Mouse (Mus musculus): Measurements from ENCODE around the gene Meis2. TPM values are rescaled to one million over a fixed set of nuclear protein-coding genes. Genes with fewer than 3 reads are reported as not detected.

The Meis2 gene
- polyA plus RNA-seq, 1 experiment from 2014 or later = 1.6 TPM

- Histone ChIP-seq H3K27me3 (ENCODE audit: control insufficient read depth, insufficient read depth, low read depth, low read length) (no peaks in the 10 kb centered on the region), H3K9me3 (replicated peaks; ENCODE audit: control insufficient read depth, low read length) (no peaks in the 10 kb centered on the region)
Measured at GRCm38 (mm10) chr2:115980490-115980889, 85.1 kb downstream of the Meis2 start.

GRCm38 (mm10) chr2:115979683-115980476, 85.8 kb downstream of the Meis2 start:
- 62% methylated on average over 14 of the region's 14 CpGs for WGBS (ENCODE audit: insufficient replicate concordance)

More at GRCm38 (mm10) chr2:115980490-115980889, 85.1 kb downstream of the Meis2 start:
- no peaks in the 10 kb centered on the region for H3K36me3 ChIP-seq (ENCODE audit: control insufficient read depth, insufficient read depth)
- H3K4me2 ChIP-seq (ENCODE audit: low read depth, low read length) = no peak overlapping the region
- no peak overlapping the region for H3K27ac ChIP-seq (ENCODE audit: low read length)
- H3K4me3 ChIP-seq (ENCODE audit: low read depth, low read length) = no peak overlapping the region
- H3K4me1 ChIP-seq (ENCODE audit: control insufficient read depth, low read depth, low read length) = no peaks in the 10 kb centered on the region
- no peak for ATAC-seq (ENCODE audit: low read depth)
- no peak overlapping the region for H3K9ac ChIP-seq (ENCODE audit: low read depth, low read length)

DNA sequence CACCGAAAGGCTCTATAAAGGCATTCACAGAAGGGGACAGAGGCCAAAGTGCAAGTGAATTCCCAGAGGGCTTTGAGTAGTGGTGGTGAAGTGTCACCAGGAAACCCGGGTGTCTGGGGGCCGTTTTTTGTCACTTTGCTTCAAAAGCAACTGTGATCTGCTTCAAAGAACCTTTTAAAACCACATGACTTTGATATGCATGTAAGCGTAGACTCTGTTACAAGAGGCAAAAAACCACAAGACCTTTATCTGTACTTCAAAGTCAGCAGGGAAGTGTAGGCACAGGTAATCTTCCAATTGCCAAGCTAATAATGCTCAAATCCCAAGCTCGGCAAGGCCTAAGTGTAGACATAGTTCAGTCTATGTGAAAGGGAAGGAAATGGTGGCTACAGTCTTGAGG, 87.0 kb downstream of the Meis2 start:
- no peak overlapping the region for H3K27ac ChIP-seq (ENCODE audit: low read length)
- no peak overlapping the region for H3K4me2 ChIP-seq (ENCODE audit: low read depth, low read length)
- no peaks in the 10 kb centered on the region for H3K36me3 ChIP-seq (ENCODE audit: control insufficient read depth, insufficient read depth)
- no peaks in the 10 kb centered on the region for H3K27me3 ChIP-seq (ENCODE audit: control insufficient read depth, insufficient read depth, low read depth, low read length)
- H3K4me3 ChIP-seq (ENCODE audit: low read depth, low read length) = no peak overlapping the region
- no peaks in the 10 kb centered on the region for H3K9me3 ChIP-seq (replicated peaks; ENCODE audit: control insufficient read depth, low read length)
- ATAC-seq (ENCODE audit: low read depth) = no peak
- WGBS (ENCODE audit: insufficient replicate concordance) = 24% methylated on average over 5 of the region's 5 CpGs
- H3K9ac ChIP-seq (ENCODE audit: low read depth, low read length) = no peak overlapping the region
- no peaks in the 10 kb centered on the region for H3K4me1 ChIP-seq (ENCODE audit: control insufficient read depth, low read depth, low read length)

More at GRCm38 (mm10) chr2:115979683-115980476, 85.8 kb downstream of the Meis2 start:
- Histone ChIP-seq H3K9me3 (replicated peaks; ENCODE audit: control insufficient read depth, low read length) (no peaks in the 10 kb centered on the region), H3K27me3 (ENCODE audit: control insufficient read depth, insufficient read depth, low read depth, low read length) (no peaks in the 10 kb centered on the region), H3K9ac (ENCODE audit: low read depth, low read length) (no peak overlapping the region), H3K4me3 (ENCODE audit: low read depth, low read length) (no peak overlapping the region), H3K4me1 (ENCODE audit: control insufficient read depth, low read depth, low read length) (no peaks in the 10 kb centered on the region), H3K36me3 (ENCODE audit: control insufficient read depth, insufficient read depth) (no peaks in the 10 kb centered on the region), H3K27ac (ENCODE audit: low read length) (no peak overlapping the region), H3K4me2 (ENCODE audit: low read depth, low read length) (no peak overlapping the region)
- ATAC-seq (ENCODE audit: low read depth) = no peak

DNA sequence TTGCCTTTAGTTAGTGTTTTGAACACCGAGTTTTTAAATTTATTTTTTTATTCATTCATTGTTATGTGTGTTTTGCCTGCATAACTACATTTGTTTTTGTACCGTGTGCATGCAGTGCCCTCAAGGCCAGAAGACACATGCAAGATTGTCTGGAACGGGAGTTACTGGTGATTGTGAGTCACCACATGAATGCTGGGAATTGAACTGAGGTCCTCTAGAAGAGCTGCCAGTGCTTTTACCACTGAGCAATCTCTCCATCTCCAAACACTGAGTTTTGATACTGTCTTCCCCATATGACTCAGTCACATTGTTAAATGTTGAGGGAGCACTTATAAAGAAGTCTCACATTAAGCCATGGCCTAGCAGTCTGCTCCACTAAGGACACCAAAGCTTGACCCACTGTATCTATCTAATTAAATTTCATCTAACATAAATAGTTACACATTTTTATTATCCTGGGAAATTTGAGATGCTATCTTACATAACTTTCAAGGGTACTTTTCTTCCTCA, 94.3 kb downstream of the Meis2 start:
- Histone ChIP-seq H3K4me2 (ENCODE audit: low read depth, low read length) (no peak overlapping the region), H3K4me1 (ENCODE audit: control insufficient read depth, low read depth, low read length) (no peaks in the 10 kb centered on the region), H3K4me3 (ENCODE audit: low read depth, low read length) (no peak overlapping the region), H3K27ac (ENCODE audit: low read length) (no peak overlapping the region), H3K27me3 (ENCODE audit: control insufficient read depth, insufficient read depth, low read depth, low read length) (no peaks in the 10 kb centered on the region), H3K36me3 (ENCODE audit: control insufficient read depth, insufficient read depth) (no peaks in the 10 kb centered on the region), H3K9me3 (replicated peaks; ENCODE audit: control insufficient read depth, low read length) (no peaks in the 10 kb centered on the region), H3K9ac (ENCODE audit: low read depth, low read length) (no peak overlapping the region)
- 68% methylated on average over 3 of the region's 3 CpGs for WGBS (ENCODE audit: insufficient replicate concordance)
- no peak for ATAC-seq (ENCODE audit: low read depth)

DNA sequence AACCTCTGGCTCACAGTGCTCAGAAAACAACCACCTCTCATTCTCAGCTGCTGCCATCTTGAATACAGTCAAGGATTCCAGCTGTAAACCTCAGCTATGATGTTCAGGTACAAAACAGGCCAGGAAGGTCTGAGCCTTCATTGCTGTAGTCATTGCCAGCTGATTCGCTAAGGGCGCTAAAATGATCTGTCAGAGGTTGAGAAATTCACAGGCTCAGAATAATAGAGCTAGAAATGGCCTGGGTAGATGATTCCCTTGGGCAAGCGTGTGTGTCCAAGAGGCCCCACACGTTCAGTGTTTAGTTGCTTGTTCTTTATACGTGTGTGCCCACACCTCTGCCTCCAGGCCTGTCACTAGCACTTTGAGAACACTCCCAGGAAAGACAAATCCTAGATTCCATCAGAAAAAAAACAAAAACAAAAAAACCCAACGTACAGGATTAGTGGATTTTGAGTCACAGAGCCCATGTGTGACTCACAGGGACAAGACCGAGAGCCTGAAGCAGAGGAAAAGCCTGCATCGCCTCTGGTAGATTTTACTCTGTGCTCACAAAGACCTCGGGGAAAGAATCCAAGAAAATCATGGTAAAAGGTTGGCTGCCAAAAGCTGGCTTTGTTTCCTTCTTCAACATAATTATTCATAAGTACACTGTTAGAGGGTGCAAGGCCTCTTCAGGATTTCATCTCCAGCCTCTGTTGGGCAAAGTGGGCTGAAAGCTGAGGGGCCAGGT, 95.4 kb downstream of the Meis2 start:
- no peak overlapping the region for H3K27ac ChIP-seq (ENCODE audit: low read length)
- no peak overlapping the region for H3K4me3 ChIP-seq (ENCODE audit: low read depth, low read length)
- no peaks in the 10 kb centered on the region for H3K36me3 ChIP-seq (ENCODE audit: control insufficient read depth, insufficient read depth)
- H3K27me3 ChIP-seq (ENCODE audit: control insufficient read depth, insufficient read depth, low read depth, low read length) = no peaks in the 10 kb centered on the region
- 64% methylated on average over 9 of the region's 9 CpGs for WGBS (ENCODE audit: insufficient replicate concordance)
- no peak for ATAC-seq (ENCODE audit: low read depth)
- no peak overlapping the region for H3K9ac ChIP-seq (ENCODE audit: low read depth, low read length)
- H3K9me3 ChIP-seq (replicated peaks; ENCODE audit: control insufficient read depth, low read length) = no peaks in the 10 kb centered on the region
- no peak overlapping the region for H3K4me2 ChIP-seq (ENCODE audit: low read depth, low read length)
- H3K4me1 ChIP-seq (ENCODE audit: control insufficient read depth, low read depth, low read length) = no peaks in the 10 kb centered on the region

DNA sequence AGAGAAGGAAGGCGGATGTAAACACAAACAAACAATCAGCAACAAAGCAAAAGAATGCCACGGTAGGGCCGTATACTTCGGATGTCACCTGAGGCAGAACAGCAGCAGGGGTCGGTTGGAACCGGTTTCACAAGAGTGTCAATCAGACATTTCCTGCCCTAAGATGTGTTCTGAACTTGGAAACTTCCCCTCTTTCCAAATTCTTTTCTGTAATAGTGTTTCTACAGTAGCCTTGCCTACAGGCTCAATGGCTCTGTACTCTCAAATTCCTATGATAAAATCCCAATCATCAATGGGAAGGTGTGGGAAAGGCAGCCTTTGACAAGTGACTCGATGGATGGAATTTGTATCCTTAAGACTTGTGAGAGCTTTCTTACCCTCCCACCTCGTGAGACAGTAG, 96.4 kb downstream of the Meis2 start:
- 29% methylated on average over 8 of the region's 8 CpGs for WGBS (ENCODE audit: insufficient replicate concordance)
- Histone ChIP-seq H3K4me2 (ENCODE audit: low read depth, low read length) (no peak overlapping the region), H3K9me3 (replicated peaks; ENCODE audit: control insufficient read depth, low read length) (no peaks in the 10 kb centered on the region), H3K4me1 (ENCODE audit: control insufficient read depth, low read depth, low read length) (no peaks in the 10 kb centered on the region), H3K9ac (ENCODE audit: low read depth, low read length) (no peak overlapping the region), H3K4me3 (ENCODE audit: low read depth, low read length) (no peak overlapping the region), H3K27me3 (ENCODE audit: control insufficient read depth, insufficient read depth, low read depth, low read length) (no peaks in the 10 kb centered on the region), H3K36me3 (ENCODE audit: control insufficient read depth, insufficient read depth) (no peaks in the 10 kb centered on the region), H3K27ac (ENCODE audit: low read length) (no peak overlapping the region)
- ATAC-seq (ENCODE audit: low read depth) = no peak

DNA sequence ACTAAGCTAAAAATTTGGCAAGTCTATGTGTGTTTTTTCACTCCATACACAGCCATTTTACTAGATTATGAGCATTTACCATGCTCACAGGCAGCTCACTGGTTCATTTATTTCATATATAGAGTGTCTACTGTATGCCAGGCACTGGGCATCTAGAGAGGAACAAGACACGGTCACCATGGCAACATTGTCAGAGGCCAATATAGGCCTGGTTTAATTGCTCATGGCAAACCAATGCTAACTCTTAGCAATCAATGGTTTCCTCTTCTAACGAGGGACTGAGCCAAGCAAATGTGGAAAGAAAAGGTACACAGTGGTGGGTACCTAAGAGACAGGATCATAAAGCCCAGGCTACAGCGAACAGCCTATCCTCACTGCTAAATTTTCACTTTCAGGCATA, 100.7 kb downstream of the Meis2 start:
- no peak for ATAC-seq (ENCODE audit: low read depth)
- no peak overlapping the region for H3K9ac ChIP-seq (ENCODE audit: low read depth, low read length)
- no peaks in the 10 kb centered on the region for H3K36me3 ChIP-seq (ENCODE audit: control insufficient read depth, insufficient read depth)
- H3K4me3 ChIP-seq (ENCODE audit: low read depth, low read length) = no peak overlapping the region
- 61% methylated on average over 3 of the region's 3 CpGs for WGBS (ENCODE audit: insufficient replicate concordance)
- no peak overlapping the region for H3K4me2 ChIP-seq (ENCODE audit: low read depth, low read length)
- H3K27ac ChIP-seq (ENCODE audit: low read length) = no peak overlapping the region
- no peaks in the 10 kb centered on the region for H3K27me3 ChIP-seq (ENCODE audit: control insufficient read depth, insufficient read depth, low read depth, low read length)
- H3K9me3 ChIP-seq (replicated peaks; ENCODE audit: control insufficient read depth, low read length) = no peaks in the 10 kb centered on the region
- H3K4me1 ChIP-seq (ENCODE audit: control insufficient read depth, low read depth, low read length) = no peaks in the 10 kb centered on the region

DNA sequence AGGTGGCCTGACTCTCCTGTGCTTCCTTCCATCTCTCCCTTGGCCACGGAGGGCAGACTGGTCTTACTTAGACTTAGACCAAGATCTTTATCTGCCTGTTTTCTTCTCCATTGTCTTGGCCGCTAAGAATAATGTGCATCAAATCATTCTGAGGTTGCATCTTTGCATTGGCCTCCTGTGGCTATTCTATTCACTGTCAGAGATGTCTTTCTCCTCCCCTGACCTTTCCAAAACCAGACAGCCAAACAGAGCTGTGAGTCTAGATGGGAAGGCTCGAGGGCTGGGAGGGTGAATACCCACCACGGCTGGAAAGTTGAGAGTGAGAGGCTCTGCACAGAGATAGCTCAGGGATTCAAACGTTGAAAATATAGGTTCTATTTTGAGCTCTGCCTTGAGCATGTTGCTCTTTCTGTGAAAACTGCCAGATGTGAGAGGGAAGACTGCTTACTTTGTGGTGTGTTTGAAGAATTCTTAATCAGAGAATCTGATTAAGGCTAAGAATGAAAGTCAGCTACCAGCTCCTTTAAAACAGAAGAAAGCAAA, 102.3 kb downstream of the Meis2 start:
- ATAC-seq (ENCODE audit: low read depth) = no peak
- no peak overlapping the region for H3K4me2 ChIP-seq (ENCODE audit: low read depth, low read length)
- H3K27ac ChIP-seq (ENCODE audit: low read length) = no peak overlapping the region
- H3K4me3 ChIP-seq (ENCODE audit: low read depth, low read length) = no peak overlapping the region
- H3K4me1 ChIP-seq (ENCODE audit: control insufficient read depth, low read depth, low read length) = no peaks in the 10 kb centered on the region
- no peaks in the 10 kb centered on the region for H3K36me3 ChIP-seq (ENCODE audit: control insufficient read depth, insufficient read depth)
- 42% methylated on average over 5 of the region's 5 CpGs for WGBS (ENCODE audit: insufficient replicate concordance)
- no peaks in the 10 kb centered on the region for H3K27me3 ChIP-seq (ENCODE audit: control insufficient read depth, insufficient read depth, low read depth, low read length)
- H3K9ac ChIP-seq (ENCODE audit: low read depth, low read length) = no peak overlapping the region
- H3K9me3 ChIP-seq (replicated peaks; ENCODE audit: control insufficient read depth, low read length) = no peaks in the 10 kb centered on the region

- no peak overlapping the region for H3K4me2 ChIP-seq (ENCODE audit: low read depth, low read length)
- H3K27ac ChIP-seq (ENCODE audit: low read length) = no peak overlapping the region
- H3K4me3 ChIP-seq (ENCODE audit: low read depth, low read length) = no peak overlapping the region
- H3K27me3 ChIP-seq (ENCODE audit: control insufficient read depth, insufficient read depth, low read depth, low read length) = no peaks in the 10 kb centered on the region
- no peaks in the 10 kb centered on the region for H3K4me1 ChIP-seq (ENCODE audit: control insufficient read depth, low read depth, low read length)
- H3K9me3 ChIP-seq (replicated peaks; ENCODE audit: control insufficient read depth, low read length) = no peaks in the 10 kb centered on the region
- H3K9ac ChIP-seq (ENCODE audit: low read depth, low read length) = no peak overlapping the region
- WGBS (ENCODE audit: insufficient replicate concordance) = 63% methylated on average over 3 of the region's 3 CpGs
- no peaks in the 10 kb centered on the region for H3K36me3 ChIP-seq (ENCODE audit: control insufficient read depth, insufficient read depth)
- no peak for ATAC-seq (ENCODE audit: low read depth)
Measured at GRCm38 (mm10) chr2:115962728-115963127, 102.9 kb downstream of the Meis2 start.

Data from liver, embryonic 16.5 days (tissue).